In the genomic region with DNA sequence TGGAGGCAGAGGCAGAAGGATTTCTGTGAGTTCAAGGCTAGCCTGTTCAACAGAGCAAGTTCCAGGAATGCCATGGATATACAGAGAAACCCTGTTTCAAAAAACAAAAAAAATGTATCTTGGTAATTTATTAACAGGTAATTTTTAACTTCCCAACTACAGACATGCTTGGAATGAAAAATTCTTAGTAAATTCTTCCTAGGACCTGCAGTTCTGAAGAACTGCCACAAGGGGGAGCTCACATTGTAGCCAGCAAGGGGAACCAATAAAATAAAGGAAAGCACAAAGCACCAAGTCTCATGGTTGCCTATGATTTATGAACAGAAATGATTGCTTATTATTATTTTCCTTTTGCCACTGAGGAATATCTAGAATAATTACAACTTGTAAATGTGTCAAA, we compare ENCODE assay signal across 8 mouse cellular contexts. TPM values are rescaled to one million over a fixed set of nuclear protein-coding genes. Genes with fewer than 3 reads are reported as not detected.
DNase-seq lines count a peak whose midpoint lies in the region; ATAC-seq and TF ChIP-seq lines count a peak whose summit lies in the region.
"Had no signal": no experiment of that assay in that cellular context is flagged by ENCODE, and none has a peak within 500 bp of the region (broad histone marks: within the 10 kb centered on the region; RNA-seq: fewer than 3 reads in every experiment).

No protein-coding gene starts in this region.

- peaks cover 0 to 7% of the 10 kb centered on the region in 2 experiments; a peak in 2 of 4 replicates for H3K36me3 ChIP-seq in MEL (ENCODE audit: control insufficient read depth in 1 of 2, insufficient read depth in 2 of 2, low read length in 2 of 2)
- 0 out of 2 replicates have a peak, but pooled peaks cover 4% of the 10 kb centered on the region for H3K36me3 ChIP-seq in embryonic facial prominence, embryonic 14.5 days (ENCODE audit: control insufficient read depth, insufficient read depth, low read length)

- peak; percentile 100 for TF ChIP-seq CTCF in left cerebral cortex, adult 2 months (IDR thresholded peaks at IDR 0.05)
- TF ChIP-seq CTCF in MEL (IDR thresholded peaks at IDR 0.05 in 2 of 3, conservative IDR thresholded peaks at IDR 0.05 in 1 of 3; ENCODE audit: control insufficient read depth in 1 of 3, insufficient read depth in 1 of 3, low read depth in 2 of 3, low read length in 3 of 3, poor library complexity in 1 of 3, severe bottlenecking in 1 of 3) = peak; percentile 71 to 93 (median 81)

- ATAC-seq in embryonic facial prominence, embryonic 14.5 days (ENCODE audit: low read depth) = no peak

- no peaks in the 10 kb centered on the region for H3K79me2 ChIP-seq in MEL (ENCODE audit: control insufficient read depth, insufficient read depth, low read length, poor library complexity)

- no peak for TF ChIP-seq EP300 in MEL (IDR thresholded peaks at IDR 0.05; ENCODE audit: low read depth in 1 of 2, low read length in 2 of 2)

- H3K9me3 ChIP-seq in MEL (replicated peaks; ENCODE audit: insufficient read depth, low read length) = no peaks in the 10 kb centered on the region
- no peaks in the 10 kb centered on the region for H3K9me3 ChIP-seq in embryonic facial prominence, embryonic 14.5 days (ENCODE audit: control insufficient read depth, low read length)
- H3K9me3 ChIP-seq: liver, embryonic 15.5 days had no signal

- no peak overlapping the region for H3K4me2 ChIP-seq in embryonic facial prominence, embryonic 14.5 days (ENCODE audit: low read depth, low read length)
- H3K4me2 ChIP-seq: liver, embryonic 15.5 days had no signal

- DNase-seq in left cerebral cortex, adult 2 months (ENCODE audit: extremely low spot score in 1 of 2, low spot score in 2 of 2) = peak; percentile 50 to 53
- no peak for DNase-seq in left cerebral cortex, adult 11 months (ENCODE audit: low spot score)
- DNase-seq in MEL (ENCODE audit: low read depth, low spot score) = peak; percentile 78
- peak; percentile 24 to 70 for DNase-seq in adrenal gland, postnatal 36 days
- DNase-seq in embryonic facial prominence, embryonic 14.5 days (ENCODE audit: low spot score) = peak; percentile 45
- peak; percentile 47 to 52 for DNase-seq in left cerebral cortex, postnatal 25 days (ENCODE audit: low spot score in 2 of 2)
- DNase-seq in right cerebral cortex, postnatal 25 days = peak; percentile 28

- peaks cover 0 to 14% of the 10 kb centered on the region in 2 experiments; a peak in 2 of 4 replicates for H3K4me1 ChIP-seq in MEL (ENCODE audit: control insufficient read depth in 1 of 2, insufficient read depth in 2 of 2, low read length in 2 of 2)
- H3K4me1 ChIP-seq in embryonic facial prominence, embryonic 14.5 days (ENCODE audit: control insufficient read depth, insufficient read depth, low read length) = no peaks in the 10 kb centered on the region

- no peaks in the 10 kb centered on the region for H3K27me3 ChIP-seq in MEL (ENCODE audit: control insufficient read depth in 1 of 2, insufficient read depth in 2 of 2, low read length in 2 of 2)
- H3K27me3 ChIP-seq in embryonic facial prominence, embryonic 14.5 days (replicated peaks; ENCODE audit: control insufficient read depth, insufficient read depth, low read length) = no peaks in the 10 kb centered on the region
- H3K27me3 ChIP-seq: liver, embryonic 15.5 days had no signal

- no peak overlapping the region for H3K9ac ChIP-seq in MEL (ENCODE audit: control insufficient read depth, low read depth, low read length, poor library complexity, severe bottlenecking)
- no peak overlapping the region for H3K9ac ChIP-seq in embryonic facial prominence, embryonic 14.5 days (ENCODE audit: low read depth, low read length)
- H3K9ac ChIP-seq: liver, embryonic 15.5 days had no signal

- no peak for TF ChIP-seq POLR2A in MEL (IDR thresholded peaks at IDR 0.05; ENCODE audit: control insufficient read depth in 1 of 2, insufficient read depth in 1 of 2, low read depth in 1 of 2, low read length in 2 of 2, poor library complexity in 1 of 2)

- no peak overlapping the region for H3K4me3 ChIP-seq in left cerebral cortex, adult 2 months
- no peak overlapping the region for H3K4me3 ChIP-seq in MEL (ENCODE audit: control insufficient read depth in 1 of 2, insufficient read depth in 1 of 2, low read depth in 2 of 2, low read length in 2 of 2)
- H3K4me3 ChIP-seq in embryonic facial prominence, embryonic 14.5 days (ENCODE audit: low read depth, low read length) = no peak overlapping the region
- H3K4me3 ChIP-seq: liver, embryonic 15.5 days had no signal

- peak; percentile 92 for TF ChIP-seq RAD21 in MEL (IDR thresholded peaks at IDR 0.05; ENCODE audit: low read depth, low read length)

- H3K27ac ChIP-seq in left cerebral cortex, adult 2 months = no peak overlapping the region
- H3K27ac ChIP-seq in MEL (ENCODE audit: control insufficient read depth, low read depth, low read length) = no peak overlapping the region
- H3K27ac ChIP-seq in embryonic facial prominence, embryonic 14.5 days (replicated peaks; ENCODE audit: low read depth, low read length) = no peak overlapping the region
- H3K27ac ChIP-seq: liver, embryonic 15.5 days had no signal

- intact Hi-C loops in left cerebral cortex, adult 2 months (cut with DNase I) = loop anchor here (1.0 to 10.0 kb wide), 3 partner anchors 59 to 258 kb away; a partner anchor contains a TSS
- intact Hi-C loops in left cerebral cortex, postnatal 25 days (cut with DNase I) = loop anchor here (1.0 to 5.0 kb wide), 2 partner anchors 59 to 175 kb away; no protein-coding TSS in a partner anchor

TF ChIP-seq in MEL, 35 proteins besides CTCF, POLR2A, EP300 and RAD21:
- TF ChIP-seq TAL1 (IDR thresholded peaks at IDR 0.05; ENCODE audit: low read length) = no peak
- TF ChIP-seq NELFE (IDR thresholded peaks at IDR 0.05; ENCODE audit: low read depth, low read length) = no peak
- no peak for TF ChIP-seq KAT2A (conservative IDR thresholded peaks at IDR 0.05; ENCODE audit: low read depth, low read length)
- TF ChIP-seq USF1 (IDR thresholded peaks at IDR 0.05; ENCODE audit: low read depth, low read length) = no peak
- no peak for TF ChIP-seq ZMIZ1 (IDR thresholded peaks at IDR 0.05; ENCODE audit: low read depth, low read length)
- no peak for TF ChIP-seq NRF1 (IDR thresholded peaks at IDR 0.05; ENCODE audit: insufficient read depth, low read depth, low read length, poor library complexity, severe bottlenecking)
- TF ChIP-seq POLR2AphosphoS2 (IDR thresholded peaks at IDR 0.05; ENCODE audit: low read length) = no peak
- no peak for TF ChIP-seq MAX (IDR thresholded peaks at IDR 0.05; ENCODE audit: low read length)
- no peak for TF ChIP-seq MEF2A (IDR thresholded peaks at IDR 0.05; ENCODE audit: extremely low read depth, insufficient replicate concordance, low read depth, low read length, poor library complexity, severe bottlenecking)
- TF ChIP-seq BHLHE40 (IDR thresholded peaks at IDR 0.05; ENCODE audit: borderline replicate concordance, low read depth, low read length) = no peak
- TF ChIP-seq MAFK (IDR thresholded peaks at IDR 0.05; ENCODE audit: borderline replicate concordance, low read depth, low read length) = no peak
- peak; percentile 97 for TF ChIP-seq SMC3 (IDR thresholded peaks at IDR 0.05; ENCODE audit: low read depth, low read length)
- no peak for TF ChIP-seq MYC (IDR thresholded peaks at IDR 0.05; ENCODE audit: low read depth, low read length)
- TF ChIP-seq ZC3H11A (IDR thresholded peaks at IDR 0.05; ENCODE audit: low read depth, low read length) = peak; percentile 89
- no peak for TF ChIP-seq ZKSCAN1 (IDR thresholded peaks at IDR 0.05; ENCODE audit: low read depth, low read length)
- no peak for TF ChIP-seq RCOR1 (IDR thresholded peaks at IDR 0.05; ENCODE audit: low read depth, low read length)
- no peak for TF ChIP-seq E2F4 (IDR thresholded peaks at IDR 0.05; ENCODE audit: borderline replicate concordance, low read depth, low read length)

RNA-seq across cellular contexts. Expression of a gene that starts 14.0 kb away (rescaled TPM):
- total RNA-seq in left cerebral cortex, adult 2 months (2021) = 10 to 100 TPM; 34.4 to 36.2 TPM
- 15.9 TPM in 2 replicates for total RNA-seq in MEL (2012; rRNA removed)
- polyA plus RNA-seq in MEL (2012; ENCODE audit: insufficient read depth in 1 of 2, insufficient read length in 2 of 2, low read depth in 1 of 2, low replicate concordance in 2 of 2, missing spikeins in 1 of 2) = 10 to 100 TPM; 21.5 to 67.0 TPM
- total RNA-seq in adrenal gland, postnatal 36 days (2021) = 10 to 100 TPM; 14.6 to 24.3 TPM
- 31.7 and 34.1 TPM in 2 replicates for polyA plus RNA-seq in embryonic facial prominence, embryonic 14.5 days (2014; fragmentation: Nextera tagmentation; extraction: Ambion mirVana)
- total RNA-seq in left cerebral cortex, postnatal 25 days (2021) = 10 to 100 TPM; 30.7 to 33.9 TPM

RNA-seq across cellular contexts. Expression of a gene that starts 46.2 kb away (rescaled TPM):
- 1 to 10 TPM; 6.5 to 7.7 TPM for total RNA-seq in left cerebral cortex, adult 2 months (2021)
- 30.4 and 31.1 TPM in 2 replicates for total RNA-seq in MEL (2012; rRNA removed)
- 100 to 1,000 TPM in 1 of 2 experiments, 10 to 100 TPM in 1; 53.6 to 176 TPM for polyA plus RNA-seq in MEL (2012; ENCODE audit: insufficient read depth in 1 of 2, insufficient read length in 2 of 2, low read depth in 1 of 2, low replicate concordance in 2 of 2, missing spikeins in 1 of 2)
- total RNA-seq in adrenal gland, postnatal 36 days (2021) = 10 to 100 TPM; 62.8 to 72.5 TPM
- 44.1 and 46.7 TPM in 2 replicates for polyA plus RNA-seq in embryonic facial prominence, embryonic 14.5 days (2014; fragmentation: Nextera tagmentation; extraction: Ambion mirVana)
- total RNA-seq in left cerebral cortex, postnatal 25 days (2021) = 1 to 10 TPM; 4.2 to 5.9 TPM
